Mouse (Mus musculus): ENCODE data around the gene Slc16a5. TPM values are rescaled to one million over a fixed set of nuclear protein-coding genes. Genes with fewer than 3 reads are reported as not detected.

Gene Slc16a5
- total and polyA plus RNA-seq, 3 experiments, result 0.26 TPM; not detected in 2

DNA sequence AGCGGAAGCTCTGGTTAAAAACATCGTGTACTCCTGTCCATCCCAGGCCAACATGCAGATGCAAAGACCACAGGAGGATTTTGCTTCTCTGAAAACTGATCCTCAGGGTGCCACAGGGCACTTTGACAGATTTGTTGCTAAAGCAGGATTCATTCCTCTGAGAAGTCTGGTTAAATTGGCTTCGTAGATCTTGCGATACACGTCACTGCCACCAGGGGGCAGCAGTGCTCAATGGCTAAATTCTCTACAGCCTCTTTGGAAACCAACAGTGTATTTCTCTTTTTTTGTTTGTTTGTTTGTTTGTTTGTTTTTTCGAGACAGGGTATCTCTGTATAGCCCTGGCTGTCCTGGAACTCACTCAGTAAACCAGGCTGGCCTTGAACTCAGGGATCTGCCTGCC is 21.5 kb downstream of the Slc16a5 start (continued):
- TF ChIP-seq MEF2A (IDR thresholded peaks at IDR 0.05; ENCODE audit: extremely low read depth, insufficient replicate concordance, low read depth, low read length, poor library complexity, severe bottlenecking) (no peak), CHD2 (IDR thresholded peaks at IDR 0.05; ENCODE audit: low read length) (no peak), BHLHE40 (IDR thresholded peaks at IDR 0.05; ENCODE audit: borderline replicate concordance, low read depth, low read length) (no peak), ZKSCAN1 (IDR thresholded peaks at IDR 0.05; ENCODE audit: low read depth, low read length) (no peak), GATA1 (IDR thresholded peaks at IDR 0.05; ENCODE audit: low read depth, low read length) (no peak; the same call in 1 of the 2 replicates), ELF1 (IDR thresholded peaks at IDR 0.05; ENCODE audit: low read depth, low read length) (no peak), NRF1 (IDR thresholded peaks at IDR 0.05; ENCODE audit: insufficient read depth, low read depth, low read length, poor library complexity, severe bottlenecking) (no peak), MYB (IDR thresholded peaks at IDR 0.05; ENCODE audit: low read depth, low read length) (no peak), CHD1 (IDR thresholded peaks at IDR 0.05; ENCODE audit: low read depth, low read length) (no peak)

DNA sequence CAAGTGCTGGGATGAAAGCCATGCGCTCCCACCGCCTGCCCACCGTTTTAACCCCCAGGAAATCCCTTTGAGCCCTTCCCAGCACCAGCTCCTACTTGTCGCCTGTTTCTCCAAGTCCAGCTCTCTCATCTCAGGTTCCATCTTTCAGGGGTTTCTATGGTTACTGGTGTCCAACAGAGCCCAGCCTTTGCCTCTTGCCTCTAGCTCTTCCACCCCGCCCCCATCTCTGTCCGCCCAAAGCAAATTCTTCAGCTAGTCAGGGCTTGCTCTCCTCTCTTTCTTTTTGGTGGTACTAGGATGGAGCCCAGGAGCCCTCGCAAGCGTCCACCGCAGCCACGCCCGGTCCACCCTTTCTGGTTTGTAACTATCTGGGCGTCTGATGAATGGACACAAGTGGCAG is 22.9 kb downstream of the Slc16a5 start:
- DNase-seq (ENCODE audit: low read depth, low spot score), result no peak
- no peak overlapping the region for H3K4me3 ChIP-seq (ENCODE audit: control insufficient read depth in 1 of 2, insufficient read depth in 1 of 2, low read depth in 2 of 2, low read length in 2 of 2)
- H3K9ac ChIP-seq (ENCODE audit: control insufficient read depth, low read depth, low read length, poor library complexity, severe bottlenecking), result no peak overlapping the region
- peaks cover 2 to 5% of the 10 kb centered on the region in 2 experiments; a peak in 3 of 4 replicates for H3K36me3 ChIP-seq (ENCODE audit: control insufficient read depth in 1 of 2, insufficient read depth in 2 of 2, low read length in 2 of 2)
- H3K4me1 ChIP-seq (ENCODE audit: control insufficient read depth in 1 of 2, insufficient read depth in 2 of 2, low read length in 2 of 2), result no peaks in the 10 kb centered on the region; a peak in 1 of 4 replicates
- no peak overlapping the region for H3K27ac ChIP-seq (ENCODE audit: control insufficient read depth, low read depth, low read length)
- no peaks in the 10 kb centered on the region for H3K27me3 ChIP-seq (ENCODE audit: control insufficient read depth in 1 of 2, insufficient read depth in 2 of 2, low read length in 2 of 2)
- TF ChIP-seq TAL1 (IDR thresholded peaks at IDR 0.05; ENCODE audit: low read length), result no peak
- no peak for TF ChIP-seq MAZ (IDR thresholded peaks at IDR 0.05; ENCODE audit: low read depth, low read length)
- TF ChIP-seq ZMIZ1 (IDR thresholded peaks at IDR 0.05; ENCODE audit: low read depth, low read length), result no peak
- TF ChIP-seq ZNF384 (IDR thresholded peaks at IDR 0.05; ENCODE audit: low read depth, low read length), result no peak
- no peak for TF ChIP-seq HCFC1 (IDR thresholded peaks at IDR 0.05; ENCODE audit: low read depth, low read length)
- no peak for TF ChIP-seq E2F4 (IDR thresholded peaks at IDR 0.05; ENCODE audit: borderline replicate concordance, low read depth, low read length)
- no peak for TF ChIP-seq BHLHE40 (IDR thresholded peaks at IDR 0.05; ENCODE audit: borderline replicate concordance, low read depth, low read length)
- TF ChIP-seq TCF12 (IDR thresholded peaks at IDR 0.05; ENCODE audit: low read depth, low read length), result no peak
- no peak for TF ChIP-seq CHD1 (IDR thresholded peaks at IDR 0.05; ENCODE audit: low read depth, low read length)
- TF ChIP-seq MAX (IDR thresholded peaks at IDR 0.05; ENCODE audit: low read length), result no peak
- TF ChIP-seq NELFE (IDR thresholded peaks at IDR 0.05; ENCODE audit: low read depth, low read length), result no peak
- no peak for TF ChIP-seq USF2 (IDR thresholded peaks at IDR 0.05; ENCODE audit: borderline replicate concordance in 1 of 2, insufficient read depth in 1 of 2, low read depth in 1 of 2, low read length in 2 of 2)
- TF ChIP-seq EP300 (IDR thresholded peaks at IDR 0.05; ENCODE audit: low read depth in 1 of 2, low read length in 2 of 2), result no peak
- TF ChIP-seq POLR2AphosphoS2 (IDR thresholded peaks at IDR 0.05; ENCODE audit: low read length), result no peak
- no peak for TF ChIP-seq ETS1 (IDR thresholded peaks at IDR 0.05; ENCODE audit: low read depth, low read length)
- TF ChIP-seq USF1 (IDR thresholded peaks at IDR 0.05; ENCODE audit: low read depth, low read length), result no peak
- TF ChIP-seq POLR2A (IDR thresholded peaks at IDR 0.05; ENCODE audit: control insufficient read depth in 1 of 2, insufficient read depth in 1 of 2, low read depth in 1 of 2, low read length in 2 of 2, poor library complexity in 1 of 2), result no peak
- no peak for TF ChIP-seq MEF2A (IDR thresholded peaks at IDR 0.05; ENCODE audit: extremely low read depth, insufficient replicate concordance, low read depth, low read length, poor library complexity, severe bottlenecking)
- no peak for TF ChIP-seq KAT2A (conservative IDR thresholded peaks at IDR 0.05; ENCODE audit: low read depth, low read length)
- TF ChIP-seq MYC (IDR thresholded peaks at IDR 0.05; ENCODE audit: low read depth, low read length), result no peak
- no peaks in the 10 kb centered on the region for H3K9me3 ChIP-seq (replicated peaks; ENCODE audit: insufficient read depth, low read length)
- H3K79me2 ChIP-seq (ENCODE audit: control insufficient read depth, insufficient read depth, low read length, poor library complexity), result no peaks in the 10 kb centered on the region
